Mouse (Mus musculus) CH12.LX (cell line): Measurements from ENCODE around the gene Tspan14.

ENCODE experiments used
- CTCF ChIP-seq, 2 experiments: IDR thresholded peaks in 1 of 2; conservative IDR thresholded peaks in 1 of 2; 2 replicates each; pipeline ENCODE4 v1.5.1; 2011 to 2012; ENCODE audit warnings: low read depth in 2 of 2, low read length in 2 of 2, improper control_type of control experiment in 1 of 2, inconsistent platforms in 1 of 2, mild to moderate bottlenecking in 1 of 2, moderate library complexity in 1 of 2
- ETS1 ChIP-seq: conservative IDR thresholded peaks from 2 replicates; pipeline ENCODE4 v1.6.1; 2012; ENCODE audit warnings: low read depth, mild to moderate bottlenecking, inconsistent platforms, low read length, improper control_type of control experiment, moderate library complexity
- POLR2A ChIP-seq: IDR thresholded peaks from 2 replicates; pipeline ENCODE4 v1.6.1; 2011; ENCODE audit warnings: low read depth, mild to moderate bottlenecking, improper control_type of control experiment, low read length
- USF1 ChIP-seq: IDR thresholded peaks from 2 replicates; pipeline ENCODE4 v1.6.1; 2014; ENCODE audit warnings: low read depth, mild to moderate bottlenecking, inconsistent platforms, low read length, improper control_type of control experiment

DNA sequence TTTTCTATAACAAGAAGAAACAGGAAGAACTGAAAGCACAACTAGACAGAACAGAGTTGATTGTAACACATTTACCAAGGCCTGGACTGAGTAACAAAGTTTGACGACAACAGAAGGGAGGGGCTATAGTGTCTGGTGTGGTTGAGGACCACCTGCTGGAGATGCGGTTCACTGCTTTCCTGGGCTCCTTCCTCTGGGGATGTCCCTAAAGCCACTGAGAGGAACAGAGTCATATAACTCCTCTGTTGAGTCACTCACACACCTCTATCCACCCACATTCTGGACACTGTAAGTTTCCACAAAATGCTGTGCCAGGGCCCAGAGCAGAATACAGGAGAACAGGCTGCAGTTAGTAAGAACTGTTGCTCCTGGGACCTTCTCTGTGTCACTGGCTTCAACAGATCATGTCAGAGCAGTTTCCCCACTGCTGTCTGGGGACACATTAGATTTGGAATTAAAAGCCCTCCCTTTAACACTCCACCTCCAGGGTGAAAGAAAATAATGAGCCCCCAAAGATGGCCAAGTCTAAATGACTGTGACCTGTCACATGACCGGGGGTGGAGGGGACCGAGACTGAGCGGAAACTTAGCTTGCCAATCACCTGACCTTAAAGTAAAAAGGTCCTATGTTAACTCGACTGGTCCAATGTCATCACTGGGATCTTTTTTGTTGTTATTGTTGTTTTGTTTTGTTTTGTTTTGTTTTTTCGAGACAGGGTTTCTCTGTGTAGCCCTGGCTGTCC lies 33.5 kb upstream of the Tspan14 start:
- TF ChIP-seq CTCF (conservative IDR thresholded peaks at IDR 0.05 in 1 of 2, IDR thresholded peaks at IDR 0.05 in 1 of 2; ENCODE audit: low read depth in 2 of 2, low read length in 2 of 2), result no peak
- peak; percentile 74 for TF ChIP-seq USF1
- peak; percentile 86 for TF ChIP-seq ETS1
- TF ChIP-seq POLR2A, result no peak
